Mouse (Mus musculus) erythroblast, embryonic 14.5 days (primary cell): Measurements from ENCODE around the gene Card11.

Experiments
- GATA1 ChIP-seq: IDR thresholded peaks from 2 replicates; pipeline ENCODE4 v1.6.1; 2012; ENCODE audit warnings: low read length, inconsistent platforms, mixed read lengths
- TAL1 ChIP-seq: IDR thresholded peaks from 3 replicates; pipeline ENCODE4 v1.6.1; 2012; ENCODE audit warnings: low read length, inconsistent platforms, mixed read lengths

GRCm38 (mm10) chr5:141033001-141033400 is 32.6 kb upstream of the Card11 start:
- no peak for TF ChIP-seq GATA1
- TF ChIP-seq TAL1, result no peak
